Mouse (Mus musculus) embryonic facial prominence, embryonic 10.5 days (tissue): ENCODE data around the gene Idh1. TPM values are rescaled to one million over a fixed set of nuclear protein-coding genes. Genes with fewer than 3 reads are reported as not detected.

Source experiments
- polyA plus RNA-seq: library from polyadenylated mRNA; unstranded; fragments of >200 nt; fragmentation: Nextera tagmentation; extraction: Ambion mirVana; gene quantifications from 2 replicates; pipeline ENCODE4 v1.2.1, GENCODE M21; 2016

The Idh1 gene
- polyA plus RNA-seq, 1 experiment from 2014 or later, result 231 TPM

Other genes with a start within 250 kb of the Idh1 start
- 9.2 TPM in 2 replicates for gene Plekhm3, start 229.7 kb downstream of the Idh1 start, polyA plus RNA-seq
- gene Akr1cl, start 153.7 kb downstream of the Idh1 start, polyA plus RNA-seq, result 0.40 and 0.65 TPM in 2 replicates
- 0.50 and 0.93 TPM in 2 replicates for gene Cryge, start 135.4 kb downstream of the Idh1 start, polyA plus RNA-seq
- gene Crygd, start 123.0 kb downstream of the Idh1 start, polyA plus RNA-seq, result not detected in 2 replicates
- gene Crygc, start 112.8 kb downstream of the Idh1 start, polyA plus RNA-seq, result not detected in 2 replicates
- not detected in 2 replicates for gene Crygb, start 104.2 kb downstream of the Idh1 start, polyA plus RNA-seq
- gene Cryga, start 83.1 kb downstream of the Idh1 start, polyA plus RNA-seq, result not detected in 2 replicates
- gene Gm28845, start 66.9 kb downstream of the Idh1 start, polyA plus RNA-seq, result not detected in 2 replicates
- 0.50 and 0.56 TPM in 2 replicates for gene D630023F18Rik, start 63.3 kb downstream of the Idh1 start, polyA plus RNA-seq
- 13.5 and 13.7 TPM in 2 replicates for gene Pikfyve, start 183 bp upstream of the Idh1 start, polyA plus RNA-seq
- gene Pth2r, start 95.6 kb upstream of the Idh1 start, polyA plus RNA-seq, result 0.10 and 0.25 TPM in 2 replicates